Mouse (Mus musculus) G1E (cell line): ENCODE measurements at regions not wholly inside any gene's neighbourhood (a gene's known extent, or its start where the extent isn't known, plus 50 kb on each side); places are given as distances from the start of the nearest gene placed in this dataset.

ENCODE experiments used
- ATAC-seq: 2 replicates; pipeline ENCODE4 v1.8.0; 2016; ENCODE audit warnings: mild to moderate bottlenecking; ENCODE audit not compliant: insufficient number of reproducible peaks, poor library complexity, low FRiP score, severe bottlenecking; ENCODE audit errors: extremely low read depth
- DNase-seq: peaks from one replicate; pipeline ENCODE4 v3.0.0; 2012; ENCODE audit warnings: low spot score
- H3K27me3 ChIP-seq: 2 replicates; pipeline ENCODE4 v1.6.1; 2012; ENCODE audit warnings: mild to moderate bottlenecking, low read length, inconsistent platforms; ENCODE audit not compliant: insufficient read depth
- H3K36me3 ChIP-seq: replicated peaks from 2 replicates; pipeline ENCODE3; 2012; ENCODE audit warnings: mild to moderate bottlenecking, inconsistent platforms
- H3K4me1 ChIP-seq: 2 replicates; pipeline ENCODE4 v1.6.1; 2012; ENCODE audit warnings: low read depth, low read length, inconsistent platforms, mixed read lengths; ENCODE audit not compliant: insufficient read depth
- H3K4me3 ChIP-seq: 2 replicates; pipeline ENCODE4 v1.5.1; 2012; ENCODE audit warnings: low read depth, mild to moderate bottlenecking, inconsistent platforms, low read length, moderate library complexity, mixed read lengths
- H3K9me3 ChIP-seq: replicated peaks from 2 replicates; pipeline ENCODE4 v1.6.1; 2012; ENCODE audit warnings: inconsistent platforms
- CTCF ChIP-seq: IDR thresholded peaks from 2 replicates; pipeline ENCODE4 v1.5.1; 2012; ENCODE audit warnings: low read depth, low read length, inconsistent platforms, mixed read lengths
- GATA1 ChIP-seq: IDR thresholded peaks from 2 replicates; pipeline ENCODE4 v1.6.1; 2012; ENCODE audit warnings: borderline replicate concordance, low read length, inconsistent platforms, mixed read lengths
- GATA2 ChIP-seq: IDR thresholded peaks from 2 replicates; pipeline ENCODE4 v1.6.1; 2012; ENCODE audit warnings: low read depth, low read length, inconsistent platforms, borderline replicate concordance
- POLR2AphosphoS5 ChIP-seq: IDR thresholded peaks from 2 replicates; pipeline ENCODE4 v1.6.1; 2012; ENCODE audit warnings: low read depth, low read length, inconsistent platforms; ENCODE audit not compliant: insufficient replicate concordance
- TAL1 ChIP-seq: conservative IDR thresholded peaks from 2 replicates; pipeline ENCODE4 v1.6.1; 2012; ENCODE audit warnings: low read depth, low read length, inconsistent platforms, mixed read lengths

DNA sequence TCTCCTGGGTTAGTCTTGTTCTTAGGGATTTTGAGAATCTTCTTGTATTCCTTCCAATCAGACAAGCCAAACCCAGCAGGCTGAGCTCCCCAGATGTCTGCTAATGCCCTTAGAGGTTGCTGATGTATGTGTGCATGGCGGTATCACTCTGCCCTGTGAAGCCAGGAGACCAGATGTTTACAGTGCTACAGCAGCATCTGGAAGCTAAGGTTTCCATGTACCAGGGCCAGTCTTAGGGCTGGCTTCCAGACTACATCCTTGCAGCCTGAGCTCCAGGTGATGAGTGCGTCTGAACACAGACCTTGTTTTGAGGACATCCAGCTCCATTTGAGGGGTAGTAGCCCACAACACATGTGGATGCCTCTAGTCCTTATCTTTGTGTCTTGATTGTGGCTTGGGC is 241.7 kb downstream of the Ttc32 start:
- TF ChIP-seq POLR2AphosphoS5, result no peak
- no peak for TF ChIP-seq TAL1
- Histone ChIP-seq H3K4me3 (no peak overlapping the region), H3K4me1 (no peaks in the 10 kb centered on the region), H3K36me3 (no peaks in the 10 kb centered on the region), H3K27me3 (no peaks in the 10 kb centered on the region), H3K9me3 (no peaks in the 10 kb centered on the region)
- ATAC-seq (no peak), DNase-seq (no peak)

DNA sequence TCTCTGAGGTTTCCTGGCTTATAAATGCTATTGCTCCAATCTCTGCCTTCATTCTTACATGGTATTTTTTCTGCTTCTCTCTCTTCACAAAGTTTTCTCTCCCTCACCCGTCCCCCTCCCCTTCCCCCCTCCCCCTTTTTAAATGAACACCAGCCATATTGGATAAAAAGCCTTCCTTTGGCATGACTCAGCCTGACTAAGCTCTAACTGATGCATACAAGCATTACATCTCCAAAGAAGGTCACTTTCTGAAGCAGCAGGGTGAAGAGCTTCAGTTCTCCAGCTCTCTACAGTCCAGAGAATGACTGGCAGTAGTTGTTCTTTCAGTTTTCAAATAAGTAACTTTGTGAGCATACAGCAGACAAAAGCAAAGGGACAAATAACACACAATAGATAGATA is 244.4 kb downstream of the Ttc32 start:
- H3K4me3 ChIP-seq, result no peak overlapping the region
- H3K36me3 ChIP-seq, result no peaks in the 10 kb centered on the region
- no peaks in the 10 kb centered on the region for H3K27me3 ChIP-seq
- no peaks in the 10 kb centered on the region for H3K9me3 ChIP-seq
- no peak for TF ChIP-seq GATA1
- TF ChIP-seq POLR2AphosphoS5, result no peak
- TF ChIP-seq CTCF, result no peak
- no peak for TF ChIP-seq TAL1
- no peak for TF ChIP-seq GATA2
- ATAC-seq, result no peak
- DNase-seq, result no peak
- no peaks in the 10 kb centered on the region for H3K4me1 ChIP-seq

DNA sequence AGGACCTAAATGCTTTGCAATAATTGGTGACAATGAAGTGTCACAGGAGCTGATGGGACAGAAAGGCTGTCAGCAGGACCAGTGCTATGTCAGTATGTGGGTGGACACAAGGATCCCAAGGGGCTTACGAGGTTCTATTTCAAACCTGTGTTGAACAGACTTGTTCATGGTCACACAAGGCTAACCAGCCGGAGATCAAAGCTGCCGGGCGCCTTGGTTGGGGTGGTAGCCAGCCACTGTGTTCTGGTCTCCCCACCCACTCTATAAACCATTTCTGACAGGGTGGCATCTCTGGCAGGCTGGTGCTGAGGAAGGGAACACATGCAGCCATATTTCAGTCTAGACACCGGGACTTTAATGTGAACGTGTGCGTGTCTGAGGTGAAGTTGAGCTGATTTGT is 245.9 kb downstream of the Ttc32 start:
- Histone ChIP-seq H3K4me1 (no peaks in the 10 kb centered on the region), H3K27me3 (no peaks in the 10 kb centered on the region), H3K9me3 (no peaks in the 10 kb centered on the region), H3K4me3 (no peak overlapping the region), H3K36me3 (no peaks in the 10 kb centered on the region)
- ATAC-seq (no peak), DNase-seq (no peak)
- no peak for TF ChIP-seq GATA2
- no peak for TF ChIP-seq POLR2AphosphoS5
- no peak for TF ChIP-seq TAL1
- TF ChIP-seq GATA1, result no peak
- TF ChIP-seq CTCF, result no peak

DNA sequence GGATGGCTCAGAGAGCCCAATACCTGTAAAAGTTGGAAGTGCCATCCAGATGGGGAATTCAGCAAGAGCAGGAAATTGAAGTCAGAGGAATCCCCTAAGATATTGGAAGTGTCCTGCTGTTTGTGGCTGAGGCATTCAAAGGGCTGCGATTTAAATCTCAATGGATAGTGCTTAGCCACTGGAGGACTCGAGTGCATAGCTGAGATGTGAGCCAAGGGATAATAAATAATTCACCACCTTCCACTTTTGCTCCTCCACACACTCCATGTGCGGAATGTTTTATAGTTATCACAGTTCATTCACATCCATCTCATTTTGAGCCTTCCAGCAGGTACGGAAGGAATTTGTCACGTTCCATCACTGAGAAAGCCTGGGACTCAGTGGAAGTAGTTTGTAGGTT is 248.9 kb downstream of the Ttc32 start:
- TF ChIP-seq GATA2 (no peak), CTCF (no peak)
- no peaks in the 10 kb centered on the region for H3K27me3 ChIP-seq
- no peak overlapping the region for H3K4me3 ChIP-seq
- no peaks in the 10 kb centered on the region for H3K36me3 ChIP-seq
- peaks cover 7% of the 10 kb centered on the region; the same call in 1 of the 2 replicates for H3K9me3 ChIP-seq
- H3K4me1 ChIP-seq, result no peaks in the 10 kb centered on the region
- DNase-seq, result no peak
- no peak for ATAC-seq

DNA sequence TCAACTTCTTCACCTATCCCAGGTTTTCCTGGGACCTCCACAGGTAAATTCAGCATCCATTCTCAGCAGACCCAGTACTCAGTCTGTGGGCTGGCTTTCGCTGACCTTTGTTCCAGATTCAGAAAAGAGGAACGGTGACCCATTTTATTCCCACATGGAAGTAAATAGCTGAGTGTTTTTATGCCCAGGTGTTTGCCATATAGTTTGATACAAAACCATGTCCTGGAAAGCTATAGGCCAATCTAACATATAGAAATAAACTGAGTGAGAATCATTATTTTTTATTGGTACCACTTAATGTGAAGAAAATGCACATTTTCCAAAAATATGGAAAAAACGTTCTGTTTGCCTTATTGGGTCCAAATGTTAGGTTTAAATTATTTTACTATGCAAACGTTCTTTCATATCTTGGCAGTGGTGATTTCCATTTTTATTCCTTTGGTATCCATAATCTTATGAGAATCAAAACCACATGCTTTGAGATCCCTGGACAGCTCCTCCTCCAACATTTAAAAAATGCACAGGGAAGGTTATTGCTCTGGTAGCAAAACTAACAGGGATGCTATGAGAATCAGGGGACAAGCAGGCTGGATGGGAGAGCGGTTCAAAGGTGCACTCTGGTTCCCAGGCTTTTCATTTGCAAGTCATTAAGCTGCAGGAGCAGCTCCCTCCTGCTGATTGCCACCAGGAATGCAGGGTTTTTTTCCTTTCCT is 250.3 kb downstream of the Ttc32 start:
- peaks cover 7% of the 10 kb centered on the region; the same call in 1 of the 2 replicates for H3K9me3 ChIP-seq
- H3K4me3 ChIP-seq, result no peak overlapping the region
- no peaks in the 10 kb centered on the region for H3K36me3 ChIP-seq
- no peaks in the 10 kb centered on the region for H3K4me1 ChIP-seq
- ATAC-seq, result no peak
- no peak for DNase-seq
- TF ChIP-seq GATA2 (no peak), POLR2AphosphoS5 (no peak), CTCF (no peak), GATA1 (no peak), TAL1 (no peak)
- no peaks in the 10 kb centered on the region for H3K27me3 ChIP-seq

DNA sequence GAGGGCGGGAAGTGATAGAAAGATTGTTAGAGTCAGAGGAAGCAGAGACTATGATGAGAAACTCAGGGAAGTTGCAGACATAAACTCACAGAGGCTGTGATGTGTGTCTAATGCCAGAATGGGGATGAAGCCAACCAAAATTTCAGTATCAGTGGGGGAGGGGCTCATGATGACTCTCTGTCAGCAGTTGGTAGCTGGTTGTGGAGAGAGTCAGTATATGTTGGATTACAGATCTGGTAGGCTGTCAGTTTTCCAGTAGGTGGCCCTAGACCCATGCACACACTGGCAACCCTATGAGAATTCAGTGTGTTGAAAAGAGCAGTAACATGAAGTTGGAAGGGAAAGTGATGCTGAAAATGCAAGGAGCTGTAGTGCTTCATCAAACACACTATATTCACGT is 257.5 kb downstream of the Ttc32 start:
- Histone ChIP-seq H3K4me3 (no peak overlapping the region), H3K36me3 (no peaks in the 10 kb centered on the region), H3K4me1 (no peaks in the 10 kb centered on the region), H3K9me3 (0 out of 2 replicates have a peak, but pooled peaks cover under 1% of the 10 kb centered on the region), H3K27me3 (no peaks in the 10 kb centered on the region)
- TF ChIP-seq TAL1 (no peak), CTCF (no peak), POLR2AphosphoS5 (no peak), GATA1 (no peak), GATA2 (no peak)
- ATAC-seq (no peak), DNase-seq (no peak)
